ENCODE assay signal across 22 mouse cellular contexts in genomic region chr4:117870437-117870836, GRCm38 (mm10). TPM values are rescaled to one million over a fixed set of nuclear protein-coding genes. Genes with fewer than 3 reads are reported as not detected.
"Had no signal": no experiment of that assay in that cellular context is flagged by ENCODE, and none has a peak within 500 bp of the region (broad histone marks: within the 10 kb centered on the region; RNA-seq: fewer than 3 reads in every experiment).

No protein-coding gene starts in this region.

- H3K9ac ChIP-seq: limb, embryonic 13.5 days; lung, embryonic 14.5 days; midbrain, embryonic 12.5 days; midbrain, embryonic 15.5 days had no signal

- H3K4me2 ChIP-seq: limb, embryonic 13.5 days; lung, embryonic 14.5 days; midbrain, embryonic 12.5 days; midbrain, embryonic 15.5 days had no signal

- H3K27ac ChIP-seq: layer of hippocampus, adult 2 months; limb, embryonic 10.5 days; limb, embryonic 13.5 days; macrophage; midbrain, embryonic 12.5 days; midbrain, embryonic 15.5 days had no signal

- ATAC-seq: inflammation-experienced regulatory T-cells, adult 6 months; intestine, embryonic 16.5 days; lung, postnatal 0 days; midbrain, embryonic 15.5 days had no signal

- H3K9me3 ChIP-seq: limb, embryonic 10.5 days; limb, embryonic 13.5 days; midbrain, embryonic 12.5 days; midbrain, embryonic 15.5 days had no signal

- DNase-seq: kidney, adult 18-20 months; kidney, adult 9 months; kidney, postnatal 14 days; kidney, postnatal 4 days; layer of hippocampus, adult 9-11 months; lung, embryonic 14.5 days; right cerebral cortex, adult 18-20 months; right cerebral cortex, postnatal 14 days; spleen, adult 18-20 months; thymus, adult 18-20 months; thymus, postnatal 36 days had no signal

- H3K27me3 ChIP-seq: limb, embryonic 13.5 days; midbrain, embryonic 15.5 days had no signal

- H3K4me3 ChIP-seq: layer of hippocampus, adult 2 months; limb, embryonic 10.5 days; limb, embryonic 13.5 days; midbrain, embryonic 12.5 days; midbrain, embryonic 15.5 days had no signal

RNA-seq across cellular contexts. Expression of gene Ccdc24, which starts 1.9 kb away (rescaled TPM):
- total RNA-seq: liver, adult 2 months; megakaryocyte, adult 5-6 weeks had no signal
- polyA plus RNA-seq: inflammation-experienced regulatory T-cells, adult 6 months; macrophage had no signal

RNA-seq across cellular contexts. Expression of gene B4galt2, which starts 12.8 kb away (rescaled TPM):
- total RNA-seq: megakaryocyte, adult 5-6 weeks had no signal
- polyA plus RNA-seq: inflammation-experienced regulatory T-cells, adult 6 months had no signal

RNA-seq across cellular contexts. Expression of gene Slc6a9, which starts 36.1 kb away (rescaled TPM):
- polyA plus RNA-seq: inflammation-experienced regulatory T-cells, adult 6 months; macrophage had no signal
